Mouse (Mus musculus) neural tube, embryonic 11.5 days (tissue): Measurements from ENCODE around the gene Sfmbt2. TPM values are rescaled to one million over a fixed set of nuclear protein-coding genes. Genes with fewer than 3 reads are reported as not detected.
"Not testable (repeated sequence)": the region's sequence is repeated elsewhere in the genome, so short reads cannot be mapped to it uniquely, and the experiment has no call there.

Source experiments
- ATAC-seq: fragments of 200-750 bp; cut with Nextera tagmentation; 2 replicates; pipeline ENCODE4 v1.8.0; 2017; ENCODE audit warnings: moderate number of reproducible peaks, mild to moderate bottlenecking, moderate TSS enrichment, moderate library complexity; ENCODE audit not compliant: insufficient read depth, low FRiP score, low TSS enrichment
- DNase-seq: peaks from one replicate; pipeline ENCODE4 v3.0.0-alpha.2; 2015; ENCODE audit warnings: low spot score
- H3K27ac ChIP-seq: fragments of 300-500 bp; sonication (generic); 2 replicates; pipeline ENCODE4 v1.5.1; 2014; ENCODE audit warnings: low read depth, mild to moderate bottlenecking, low read length
- H3K27me3 ChIP-seq: fragments of 300-500 bp; sonication (generic); 2 replicates; pipeline ENCODE4 v1.6.1; 2014; ENCODE audit warnings: mild to moderate bottlenecking, low read length, mixed read lengths; ENCODE audit not compliant: control insufficient read depth, insufficient read depth
- H3K36me3 ChIP-seq: fragments of 300-500 bp; sonication (generic); 2 replicates; pipeline ENCODE4 v1.6.1; 2014; ENCODE audit warnings: mild to moderate bottlenecking, low read length, moderate library complexity, mixed read lengths; ENCODE audit not compliant: control insufficient read depth, insufficient read depth
- H3K4me1 ChIP-seq: fragments of 300-500 bp; sonication (generic); 2 replicates; pipeline ENCODE4 v1.6.1; 2014; ENCODE audit warnings: low read length, mixed read lengths; ENCODE audit not compliant: control insufficient read depth, insufficient read depth
- H3K4me2 ChIP-seq: fragments of 300-500 bp; sonication (generic); 2 replicates; pipeline ENCODE4 v1.6.1; 2014; ENCODE audit warnings: low read depth, mild to moderate bottlenecking, moderate library complexity
- H3K4me3 ChIP-seq: fragments of 300-500 bp; sonication (generic); 2 replicates; pipeline ENCODE4 v1.5.1; 2014; ENCODE audit warnings: low read depth, low read length
- H3K9ac ChIP-seq: fragments of 300-500 bp; sonication (generic); 2 replicates; pipeline ENCODE4 v1.6.1; 2014; ENCODE audit warnings: mild to moderate bottlenecking, low read length
- H3K9me3 ChIP-seq: fragments of 300-500 bp; sonication (generic); 2 replicates; pipeline ENCODE4 v1.6.1; 2016; ENCODE audit warnings: low read length; ENCODE audit not compliant: control insufficient read depth
- WGBS: fragments of 180-500 bp; shearing (Covaris S2); extraction: QIAGEN DNeasy Blood & Tissue Kit; methylation state at CpG from one replicate; pipeline ENCODE4 v1.1.7; 2014; 5-methylcytosine and 5-hydroxymethylcytosine counted together
- polyA plus RNA-seq: library from polyadenylated mRNA; unstranded; fragments of >200 nt; fragmentation: Nextera tagmentation; extraction: Ambion mirVana; gene quantifications from 2 replicates; pipeline ENCODE4 v1.2.1, GENCODE M21; 2014

The Sfmbt2 gene
- polyA plus RNA-seq, 1 experiment from 2014 or later = 2.7 TPM

- not testable (repeated sequence) for H3K27ac ChIP-seq, H3K36me3 ChIP-seq, H3K9me3 ChIP-seq, H3K9ac ChIP-seq, DNase-seq, ATAC-seq, H3K4me1 ChIP-seq, H3K4me3 ChIP-seq, H3K27me3 ChIP-seq, H3K4me2 ChIP-seq
- 86% methylated on average over 1 of the region's 1 CpGs for WGBS
Measured at GRCm38 (mm10) chr2:10344073-10344472, 26.2 kb upstream of the Sfmbt2 start.

- no peak for DNase-seq
- Histone ChIP-seq H3K27me3 (no peaks in the 10 kb centered on the region), H3K27ac (no peak overlapping the region), H3K9me3 (no peaks in the 10 kb centered on the region), H3K36me3 (no peaks in the 10 kb centered on the region), H3K4me1 (no peaks in the 10 kb centered on the region), H3K9ac (no peak overlapping the region), H3K4me2 (no peak overlapping the region), H3K4me3 (no peak overlapping the region)
- ATAC-seq = no peak
- 91% methylated on average over 4 of the region's 4 CpGs for WGBS
Measured at GRCm38 (mm10) chr2:10347193-10347592, 23.1 kb upstream of the Sfmbt2 start.

- ATAC-seq = no peak
- H3K36me3 ChIP-seq = no peaks in the 10 kb centered on the region
- 67% methylated on average over 5 of the region's 5 CpGs for WGBS
- no peak overlapping the region for H3K27ac ChIP-seq
- H3K4me3 ChIP-seq = no peak overlapping the region
- no peaks in the 10 kb centered on the region for H3K4me1 ChIP-seq
- no peak overlapping the region for H3K9ac ChIP-seq
- no peak overlapping the region for H3K4me2 ChIP-seq
- H3K9me3 ChIP-seq = no peaks in the 10 kb centered on the region
- no peak for DNase-seq
- H3K27me3 ChIP-seq = no peaks in the 10 kb centered on the region
Measured at GRCm38 (mm10) chr2:10348036-10348435, 22.3 kb upstream of the Sfmbt2 start.

DNA sequence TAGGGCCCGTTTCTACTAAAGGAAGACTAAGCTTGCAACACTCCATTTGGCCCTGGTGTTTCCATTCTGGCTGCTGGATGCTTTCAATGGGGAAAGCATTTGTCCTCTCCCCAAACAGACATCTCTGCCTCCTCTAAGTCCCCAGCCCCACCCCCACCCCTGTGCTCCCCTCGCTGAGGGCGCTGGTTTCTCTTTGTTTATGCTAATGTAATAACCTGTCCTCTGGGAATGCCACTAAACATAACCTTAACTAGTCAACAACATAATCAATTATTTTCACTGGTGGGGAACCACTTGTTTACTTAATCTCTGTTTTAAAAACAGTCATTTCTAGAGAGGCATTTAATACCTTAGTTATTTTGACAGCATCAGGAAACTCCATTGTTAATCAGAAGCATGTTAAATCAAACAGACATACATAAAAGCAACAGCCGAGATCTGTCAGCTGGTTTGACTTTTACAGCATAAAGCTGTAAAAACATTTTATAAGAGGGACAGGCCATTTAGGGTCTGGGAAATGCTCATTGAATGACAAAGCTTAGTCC lies 20.0 kb upstream of the Sfmbt2 start:
- no peak for ATAC-seq
- H3K27ac ChIP-seq = no peak overlapping the region
- no peaks in the 10 kb centered on the region for H3K27me3 ChIP-seq
- no peaks in the 10 kb centered on the region for H3K9me3 ChIP-seq
- DNase-seq = no peak
- H3K4me3 ChIP-seq = no peak overlapping the region
- WGBS = 10% methylated on average over 4 of the region's 4 CpGs
- no peaks in the 10 kb centered on the region for H3K4me1 ChIP-seq
- H3K9ac ChIP-seq = no peak overlapping the region
- H3K36me3 ChIP-seq = no peaks in the 10 kb centered on the region
- H3K4me2 ChIP-seq = no peak overlapping the region

DNA sequence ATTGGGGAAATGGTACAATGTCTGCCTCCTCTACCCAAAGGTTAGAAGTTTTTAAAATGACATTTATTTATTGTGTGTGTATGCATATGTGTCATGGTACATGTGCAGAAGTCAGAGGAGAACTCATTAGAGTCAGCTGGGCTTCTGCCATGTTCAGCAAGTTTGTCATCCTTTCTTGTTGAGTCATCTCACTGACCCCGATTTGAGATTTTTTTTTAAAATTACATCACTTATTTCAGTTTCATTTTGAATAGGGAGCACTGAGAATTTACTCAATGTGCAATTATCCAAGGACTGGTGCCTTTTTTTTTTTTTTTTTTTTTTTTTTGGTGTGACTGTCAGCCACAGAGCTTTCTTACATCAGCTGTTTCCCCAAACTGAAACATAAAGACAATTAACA lies 19.2 kb upstream of the Sfmbt2 start:
- DNase-seq = no peak
- Histone ChIP-seq H3K4me2 (no peak overlapping the region), H3K36me3 (no peaks in the 10 kb centered on the region), H3K4me3 (no peak overlapping the region), H3K9ac (no peak overlapping the region), H3K9me3 (no peaks in the 10 kb centered on the region), H3K4me1 (no peaks in the 10 kb centered on the region), H3K27me3 (no peaks in the 10 kb centered on the region), H3K27ac (no peak overlapping the region)
- 72% methylated on average over 1 of the region's 1 CpGs for WGBS
- no peak for ATAC-seq

- DNase-seq (no peak), ATAC-seq (no peak)
- Histone ChIP-seq H3K4me2 (no peak overlapping the region), H3K4me3 (no peak overlapping the region), H3K36me3 (no peaks in the 10 kb centered on the region), H3K27me3 (no peaks in the 10 kb centered on the region), H3K27ac (no peak overlapping the region), H3K9me3 (no peaks in the 10 kb centered on the region), H3K4me1 (no peaks in the 10 kb centered on the region), H3K9ac (no peak overlapping the region)
- WGBS = 82% methylated on average over 3 of the region's 3 CpGs
Measured at GRCm38 (mm10) chr2:10352887-10353286, 17.4 kb upstream of the Sfmbt2 start.

DNA sequence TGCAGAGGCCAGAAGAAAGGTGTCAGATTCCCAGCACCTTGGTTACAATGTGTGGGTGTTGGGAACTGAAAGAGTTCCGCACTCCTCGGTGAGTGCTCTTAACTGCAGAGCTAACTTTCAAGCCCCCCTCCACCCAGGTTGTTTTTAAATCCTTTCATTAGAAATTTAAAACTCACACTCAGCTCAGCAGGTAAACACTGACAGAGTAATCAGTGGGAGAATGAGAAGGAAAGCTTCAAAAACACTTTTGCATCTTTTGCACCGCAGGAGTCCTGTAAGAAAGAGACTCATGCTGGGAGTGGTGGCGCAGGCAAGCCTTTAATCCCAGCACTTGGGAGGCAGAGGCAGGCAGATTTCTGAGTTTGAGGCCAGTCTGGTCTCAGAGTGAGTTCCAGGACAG lies 16.4 kb upstream of the Sfmbt2 start:
- Histone ChIP-seq H3K4me1 (no peaks in the 10 kb centered on the region), H3K9ac (no peak overlapping the region), H3K9me3 (no peaks in the 10 kb centered on the region), H3K36me3 (no peaks in the 10 kb centered on the region), H3K27ac (no peak overlapping the region), H3K4me3 (no peak overlapping the region), H3K27me3 (no peaks in the 10 kb centered on the region), H3K4me2 (no peak overlapping the region)
- ATAC-seq (no peak), DNase-seq (no peak)
- WGBS = 60% methylated on average over 4 of the region's 4 CpGs

DNA sequence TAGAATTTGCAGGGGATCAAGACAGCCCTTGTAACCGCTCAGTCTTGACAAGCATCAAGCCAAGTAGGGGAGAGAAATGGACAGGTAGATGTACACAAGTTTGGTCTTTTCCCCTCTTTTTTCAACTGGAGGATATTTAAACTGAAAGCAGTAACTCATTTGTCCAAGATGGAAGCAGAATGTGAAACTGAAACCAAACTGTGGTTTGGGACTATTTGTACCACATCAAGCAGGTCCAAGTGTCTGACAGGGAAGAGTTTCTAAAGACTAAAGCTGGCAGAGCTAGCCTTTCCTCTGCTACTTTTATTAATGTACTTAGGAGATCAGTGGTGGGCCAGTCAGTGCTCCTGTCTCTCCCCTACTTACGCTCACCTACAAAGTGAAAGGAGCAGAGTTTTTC lies 10.4 kb upstream of the Sfmbt2 start:
- 91% methylated on average over 2 of the region's 2 CpGs for WGBS
- H3K4me3 ChIP-seq = no peak overlapping the region
- H3K9ac ChIP-seq = no peak overlapping the region

DNA sequence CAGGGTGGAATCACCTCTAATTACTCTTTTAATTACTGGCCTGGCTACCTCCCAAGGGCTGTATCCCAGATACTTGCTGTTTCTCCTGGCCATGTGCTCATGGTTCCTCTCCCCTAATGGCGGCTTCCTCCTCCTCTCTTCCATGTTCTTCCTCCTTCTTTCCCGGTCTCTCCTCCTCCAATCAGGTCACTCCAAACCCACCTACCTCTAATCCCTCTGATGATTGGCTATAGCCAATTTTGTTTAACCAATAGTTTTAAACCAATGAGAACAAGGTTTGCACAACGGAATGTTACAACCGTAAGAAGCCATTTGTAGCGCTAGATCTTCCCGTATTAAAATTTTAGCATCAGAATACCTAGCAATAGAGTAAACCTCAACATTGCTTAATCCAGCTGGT lies 5.2 kb upstream of the Sfmbt2 start:
- no peak for ATAC-seq
- Histone ChIP-seq H3K27ac (no peak overlapping the region), H3K36me3 (no peaks in the 10 kb centered on the region), H3K4me3 (no peak overlapping the region), H3K9ac (no peak overlapping the region), H3K9me3 (no peaks in the 10 kb centered on the region), H3K4me2 (no peak overlapping the region), H3K4me1 (no peaks in the 10 kb centered on the region), H3K27me3 (peaks cover 26% of the 10 kb centered on the region)
- no peak for DNase-seq
- 93% methylated on average over 6 of the region's 6 CpGs for WGBS

More for the DNA sequence above, 10.4 kb upstream of the Sfmbt2 start:
- H3K4me1 ChIP-seq = no peaks in the 10 kb centered on the region
- H3K27ac ChIP-seq = no peak overlapping the region
- no peaks in the 10 kb centered on the region for H3K27me3 ChIP-seq
- H3K4me2 ChIP-seq = no peak overlapping the region
- ATAC-seq (no peak), DNase-seq (no peak)
- no peaks in the 10 kb centered on the region for H3K36me3 ChIP-seq
- H3K9me3 ChIP-seq = no peaks in the 10 kb centered on the region
